Mouse (Mus musculus) megakaryocyte, embryonic 14.5 days (primary cell): ENCODE results near the gene Tada2a.

Source experiments
- FLI1 ChIP-seq: IDR thresholded peaks from 2 replicates; pipeline ENCODE4 v1.6.1; 2012; ENCODE audit warnings: low read length, inconsistent platforms, mixed read lengths
- GATA1 ChIP-seq: IDR thresholded peaks from 3 replicates; pipeline ENCODE4 v1.6.1; 2012; ENCODE audit warnings: mixed read lengths, low read length, inconsistent platforms, borderline replicate concordance

GRCm38 (mm10) chr11:84150884-84151283 lies 21.5 kb upstream of the Tada2a start:
- TF ChIP-seq GATA1 (no peak), FLI1 (no peak)
